Mouse (Mus musculus): ENCODE measurements around the gene Fbxo34. TPM values are rescaled to one million over a fixed set of nuclear protein-coding genes. Genes with fewer than 3 reads are reported as not detected.
A peak's percentile ranks its signal among the peaks of the same experiment; 100 is the strongest.
"Not testable (repeated sequence)": the region's sequence is repeated elsewhere in the genome, so short reads cannot be mapped to it uniquely, and the experiment has no call there.

The Fbxo34 gene
- polyA plus RNA-seq, 1 experiment = 23.4 TPM

GRCm38 (mm10) chr14:47542283-47542682, 92.1 kb downstream of the Fbxo34 start:
- TF ChIP-seq POLR2A (IDR thresholded peaks at IDR 0.05; ENCODE audit: borderline replicate concordance, extremely low read depth, insufficient read depth, insufficient read length, poor library complexity, severe bottlenecking) (no peak), CTCF (IDR thresholded peaks at IDR 0.05; ENCODE audit: borderline replicate concordance, extremely low read depth, insufficient read depth, insufficient read length) (no peak)
- DNase-seq (ENCODE audit: low read depth) = no peak

- TF ChIP-seq POLR2A (IDR thresholded peaks at IDR 0.05; ENCODE audit: borderline replicate concordance, extremely low read depth, insufficient read depth, insufficient read length, poor library complexity, severe bottlenecking) (no peak), CTCF (IDR thresholded peaks at IDR 0.05; ENCODE audit: borderline replicate concordance, extremely low read depth, insufficient read depth, insufficient read length) (no peak)
- DNase-seq (ENCODE audit: low read depth) = no peak
Measured at GRCm38 (mm10) chr14:47544286-47544685, 94.1 kb downstream of the Fbxo34 start.

GRCm38 (mm10) chr14:47544877-47545276, 94.7 kb downstream of the Fbxo34 start:
- DNase-seq (ENCODE audit: low read depth) = no peak
- no peak for TF ChIP-seq POLR2A (IDR thresholded peaks at IDR 0.05; ENCODE audit: borderline replicate concordance, extremely low read depth, insufficient read depth, insufficient read length, poor library complexity, severe bottlenecking)
- no peak for TF ChIP-seq CTCF (IDR thresholded peaks at IDR 0.05; ENCODE audit: borderline replicate concordance, extremely low read depth, insufficient read depth, insufficient read length)

GRCm38 (mm10) chr14:47551668-47552067, 101.4 kb downstream of the Fbxo34 start:
- DNase-seq (ENCODE audit: low read depth) = no peak
- TF ChIP-seq CTCF (IDR thresholded peaks at IDR 0.05; ENCODE audit: borderline replicate concordance, extremely low read depth, insufficient read depth, insufficient read length) = no peak
- TF ChIP-seq POLR2A (IDR thresholded peaks at IDR 0.05; ENCODE audit: borderline replicate concordance, extremely low read depth, insufficient read depth, insufficient read length, poor library complexity, severe bottlenecking) = no peak

- no peak for TF ChIP-seq CTCF (IDR thresholded peaks at IDR 0.05; ENCODE audit: borderline replicate concordance, extremely low read depth, insufficient read depth, insufficient read length)
- no peak for TF ChIP-seq POLR2A (IDR thresholded peaks at IDR 0.05; ENCODE audit: borderline replicate concordance, extremely low read depth, insufficient read depth, insufficient read length, poor library complexity, severe bottlenecking)
- no peak for DNase-seq (ENCODE audit: low read depth)
Measured at GRCm38 (mm10) chr14:47553380-47553779, 103.2 kb downstream of the Fbxo34 start.

- DNase-seq (ENCODE audit: low read depth) = no peak
- TF ChIP-seq POLR2A (IDR thresholded peaks at IDR 0.05; ENCODE audit: borderline replicate concordance, extremely low read depth, insufficient read depth, insufficient read length, poor library complexity, severe bottlenecking) (no peak), CTCF (IDR thresholded peaks at IDR 0.05; ENCODE audit: borderline replicate concordance, extremely low read depth, insufficient read depth, insufficient read length) (no peak)
Measured at GRCm38 (mm10) chr14:47554236-47554635, 104.0 kb downstream of the Fbxo34 start.

GRCm38 (mm10) chr14:47555225-47555624, 105.0 kb downstream of the Fbxo34 start:
- DNase-seq (ENCODE audit: low read depth) = no peak
- TF ChIP-seq CTCF (IDR thresholded peaks at IDR 0.05; ENCODE audit: borderline replicate concordance, extremely low read depth, insufficient read depth, insufficient read length) = no peak
- no peak for TF ChIP-seq POLR2A (IDR thresholded peaks at IDR 0.05; ENCODE audit: borderline replicate concordance, extremely low read depth, insufficient read depth, insufficient read length, poor library complexity, severe bottlenecking)

- TF ChIP-seq CTCF (IDR thresholded peaks at IDR 0.05; ENCODE audit: borderline replicate concordance, extremely low read depth, insufficient read depth, insufficient read length) (no peak), POLR2A (IDR thresholded peaks at IDR 0.05; ENCODE audit: borderline replicate concordance, extremely low read depth, insufficient read depth, insufficient read length, poor library complexity, severe bottlenecking) (no peak)
- no peak for DNase-seq (ENCODE audit: low read depth)
Measured at GRCm38 (mm10) chr14:47560714-47561113, 110.5 kb downstream of the Fbxo34 start.

- no peak for TF ChIP-seq CTCF (IDR thresholded peaks at IDR 0.05; ENCODE audit: borderline replicate concordance, extremely low read depth, insufficient read depth, insufficient read length)
- TF ChIP-seq POLR2A (IDR thresholded peaks at IDR 0.05; ENCODE audit: borderline replicate concordance, extremely low read depth, insufficient read depth, insufficient read length, poor library complexity, severe bottlenecking) = no peak
Measured at GRCm38 (mm10) chr14:47562530-47562929, 112.3 kb downstream of the Fbxo34 start.

GRCm38 (mm10) chr14:47563106-47563505, 112.9 kb downstream of the Fbxo34 start:
- TF ChIP-seq CTCF (IDR thresholded peaks at IDR 0.05; ENCODE audit: borderline replicate concordance, extremely low read depth, insufficient read depth, insufficient read length) (no peak), POLR2A (IDR thresholded peaks at IDR 0.05; ENCODE audit: borderline replicate concordance, extremely low read depth, insufficient read depth, insufficient read length, poor library complexity, severe bottlenecking) (no peak)
- no peak for DNase-seq (ENCODE audit: low read depth)

More at GRCm38 (mm10) chr14:47562530-47562929, 112.3 kb downstream of the Fbxo34 start:
- no peak for DNase-seq (ENCODE audit: low read depth)

- DNase-seq (ENCODE audit: low read depth) = peak; percentile 99
- TF ChIP-seq CTCF (IDR thresholded peaks at IDR 0.05; ENCODE audit: borderline replicate concordance, extremely low read depth, insufficient read depth, insufficient read length) (no peak), POLR2A (IDR thresholded peaks at IDR 0.05; ENCODE audit: borderline replicate concordance, extremely low read depth, insufficient read depth, insufficient read length, poor library complexity, severe bottlenecking) (peak; percentile 12; the same call in 1 of the 2 replicates)
Measured at GRCm38 (mm10) chr14:47567962-47568652, 117.9 kb downstream of the Fbxo34 start.

GRCm38 (mm10) chr14:47570549-47570948, 120.3 kb downstream of the Fbxo34 start, which contains the start of gene Atg14:
TSS of gene Atg14 (minus strand) at chr14:47570649.
- not testable (repeated sequence) for DNase-seq (ENCODE audit: low read depth)
